Mouse (Mus musculus) hindbrain, embryonic 14.5 days (tissue): ENCODE results near the gene Dqx1. TPM values are rescaled to one million over a fixed set of nuclear protein-coding genes. Genes with fewer than 3 reads are reported as not detected.

Experiments used
- ATAC-seq: fragments of 200-750 bp; cut with Nextera tagmentation; 2 replicates; pipeline ENCODE4 v1.8.0; 2017; ENCODE audit warnings: moderate number of reproducible peaks, mild to moderate bottlenecking, moderate TSS enrichment, moderate library complexity; ENCODE audit not compliant: low FRiP score
- DNase-seq: peaks from one replicate; pipeline ENCODE4 v3.0.0-alpha.2; 2015; ENCODE audit warnings: low spot score
- H3K27ac ChIP-seq: fragments of 300-500 bp; sonication (generic); 2 replicates; pipeline ENCODE4 v1.5.1; 2014; ENCODE audit warnings: mild to moderate bottlenecking, moderate library complexity
- H3K27me3 ChIP-seq: fragments of 300-500 bp; sonication (generic); 2 replicates; pipeline ENCODE4 v1.6.1; 2014; ENCODE audit warnings: mild to moderate bottlenecking, low read length, mixed read lengths; ENCODE audit not compliant: control insufficient read depth, insufficient read depth
- H3K36me3 ChIP-seq: fragments of 300-500 bp; sonication (generic); replicated peaks from 2 replicates; pipeline ENCODE4 v1.6.1; 2014; ENCODE audit not compliant: control insufficient read depth, insufficient read depth
- H3K4me1 ChIP-seq: fragments of 300-500 bp; sonication (generic); replicated peaks from 2 replicates; pipeline ENCODE4 v1.6.1; 2014; ENCODE audit warnings: antibody characterized with exemption, low read length, mixed read lengths; ENCODE audit not compliant: control insufficient read depth, insufficient read depth
- H3K4me2 ChIP-seq: fragments of 300-500 bp; sonication (generic); replicated peaks from 2 replicates; pipeline ENCODE4 v1.6.1; 2014; ENCODE audit warnings: mild to moderate bottlenecking, moderate library complexity
- H3K4me3 ChIP-seq: fragments of 300-500 bp; sonication (generic); replicated peaks from 2 replicates; pipeline ENCODE4 v1.5.1; 2014; ENCODE audit warnings: mild to moderate bottlenecking, low read length
- H3K9ac ChIP-seq: fragments of 300-500 bp; sonication (generic); 2 replicates; pipeline ENCODE4 v1.6.1; 2014
- H3K9me3 ChIP-seq: fragments of 300-500 bp; sonication (generic); 2 replicates; pipeline ENCODE4 v1.6.1; 2016; ENCODE audit warnings: low read length; ENCODE audit not compliant: control insufficient read depth
- WGBS: fragments of 180-500 bp; shearing (Covaris S2); extraction: QIAGEN DNeasy Blood & Tissue Kit; methylation state at CpG from one replicate; pipeline ENCODE4 v1.1.7; 2014; 5-methylcytosine and 5-hydroxymethylcytosine counted together
- polyA plus RNA-seq: library from polyadenylated mRNA; unstranded; fragments of >200 nt; fragmentation: Nextera tagmentation; extraction: Ambion mirVana; gene quantifications from 2 replicates; pipeline ENCODE4 v1.2.1, GENCODE M21; 2014

The Dqx1 gene
- polyA plus RNA-seq, 1 experiment from 2014 or later = 0.29 TPM

- Histone ChIP-seq H3K4me3 (no peak overlapping the region), H3K27me3 (peaks cover 97% of the 10 kb centered on the region), H3K9me3 (no peaks in the 10 kb centered on the region), H3K9ac (no peak overlapping the region), H3K4me2 (no peak overlapping the region), H3K27ac (no peak overlapping the region), H3K4me1 (0 out of 2 replicates have a peak, but pooled peaks cover 12% of the 10 kb centered on the region), H3K36me3 (no peaks in the 10 kb centered on the region)
- 41% methylated on average over 8 of the region's 8 CpGs for WGBS
- no peak for DNase-seq
- no peak for ATAC-seq
Measured at GRCm38 (mm10) chr6:83065995-83066394, 8.4 kb downstream of the Dqx1 start.

GRCm38 (mm10) chr6:83066441-83066840 is 8.8 kb downstream of the Dqx1 start:
- Histone ChIP-seq H3K27ac (no peak overlapping the region), H3K27me3 (peaks cover 99% of the 10 kb centered on the region), H3K4me3 (no peak overlapping the region), H3K9me3 (no peaks in the 10 kb centered on the region), H3K4me1 (0 out of 2 replicates have a peak, but pooled peaks cover 12% of the 10 kb centered on the region), H3K36me3 (no peaks in the 10 kb centered on the region), H3K9ac (no peak overlapping the region), H3K4me2 (no peak overlapping the region)
- WGBS = 21% methylated on average over 6 of the region's 6 CpGs
- no peak for DNase-seq
- ATAC-seq = no peak

- H3K4me2 ChIP-seq = peak overlapping the region; percentile 28; the same call in 1 of the 2 replicates
- peaks cover 99% of the 10 kb centered on the region for H3K27me3 ChIP-seq
- no peak overlapping the region for H3K27ac ChIP-seq
- H3K36me3 ChIP-seq = no peaks in the 10 kb centered on the region
- H3K4me1 ChIP-seq = 0 out of 2 replicates have a peak, but pooled peaks cover 12% of the 10 kb centered on the region
- DNase-seq = no peak
- ATAC-seq = no peak
- peak overlapping the region; percentile 16; the same call in 1 of the 2 replicates for H3K4me3 ChIP-seq
- WGBS = 4% methylated on average over 8 of the region's 8 CpGs
- H3K9ac ChIP-seq = no peak overlapping the region
- H3K9me3 ChIP-seq = no peaks in the 10 kb centered on the region
Measured at GRCm38 (mm10) chr6:83068221-83068620, 10.6 kb downstream of the Dqx1 start.

GRCm38 (mm10) chr6:83068706-83069487 is 11.3 kb downstream of the Dqx1 start:
- no peak for ATAC-seq
- H3K9me3 ChIP-seq = no peaks in the 10 kb centered on the region
- peak overlapping the region; percentile 28 for H3K4me2 ChIP-seq
- DNase-seq = no peak
- 0 out of 2 replicates have a peak, but pooled peaks cover 12% of the 10 kb centered on the region for H3K4me1 ChIP-seq
- H3K27ac ChIP-seq = no peak overlapping the region
- H3K4me3 ChIP-seq = peak overlapping the region; percentile 16
- H3K27me3 ChIP-seq = peaks cover 99% of the 10 kb centered on the region
- H3K9ac ChIP-seq = no peak overlapping the region
- under 1% methylated on average over 67 of the region's 81 CpGs for WGBS
- no peaks in the 10 kb centered on the region for H3K36me3 ChIP-seq

- no peak overlapping the region for H3K27ac ChIP-seq
- WGBS = 1% methylated on average over 68 of the region's 69 CpGs
- H3K36me3 ChIP-seq = no peaks in the 10 kb centered on the region
- ATAC-seq = no peak
- DNase-seq = no peak
- H3K9me3 ChIP-seq = no peaks in the 10 kb centered on the region
- H3K4me3 ChIP-seq = peak overlapping the region; percentile 18
- H3K27me3 ChIP-seq = peaks cover 99% of the 10 kb centered on the region
- 0 out of 2 replicates have a peak overlapping the region, but pooled peaks have one; percentile 12 for H3K4me2 ChIP-seq
- 0 out of 2 replicates have a peak, but pooled peaks cover 12% of the 10 kb centered on the region for H3K4me1 ChIP-seq
- H3K9ac ChIP-seq = no peak overlapping the region
Measured at GRCm38 (mm10) chr6:83069488-83070246, 12.0 kb downstream of the Dqx1 start.

- Histone ChIP-seq H3K4me3 (peak within 1 kb of the TSS; percentile 18), H3K9ac (no peak within 1 kb of the TSS), H3K4me1 (0 out of 2 replicates have a peak, but pooled peaks cover 12% of the 10 kb centered on the region), H3K9me3 (no peaks in the 10 kb centered on the region), H3K4me2 (peak within 1 kb of the TSS; percentile 28), H3K36me3 (no peaks in the 10 kb centered on the region), H3K27ac (no peak within 1 kb of the TSS), H3K27me3 (peaks cover 99% of the 10 kb centered on the region)
- WGBS = 1% methylated on average over 10 of the region's 10 CpGs
- DNase-seq (no peak), ATAC-seq (no peak)
Measured at GRCm38 (mm10) chr6:83070247-83070310, 12.4 kb downstream of the Dqx1 start, which contains the start of gene Tlx2. TSS of gene Tlx2 (minus strand) at chr6:83070293.

GRCm38 (mm10) chr6:83070311-83071219 is 12.9 kb downstream of the Dqx1 start:
- H3K27ac ChIP-seq = no peak overlapping the region
- no peak overlapping the region for H3K9ac ChIP-seq
- no peaks in the 10 kb centered on the region for H3K36me3 ChIP-seq
- H3K4me2 ChIP-seq = 0 out of 2 replicates have a peak overlapping the region, but pooled peaks have one; percentile 12
- DNase-seq (no peak), ATAC-seq (no peak)
- H3K9me3 ChIP-seq = no peaks in the 10 kb centered on the region
- under 1% methylated on average over 57 of the region's 58 CpGs for WGBS
- peak overlapping the region; percentile 18 for H3K4me3 ChIP-seq
- H3K27me3 ChIP-seq = peaks cover 99% of the 10 kb centered on the region
- 0 out of 2 replicates have a peak, but pooled peaks cover 12% of the 10 kb centered on the region for H3K4me1 ChIP-seq

GRCm38 (mm10) chr6:83071220-83071619 is 13.6 kb downstream of the Dqx1 start:
- no peaks in the 10 kb centered on the region for H3K36me3 ChIP-seq
- no peak for DNase-seq
- no peak overlapping the region for H3K9ac ChIP-seq
- no peaks in the 10 kb centered on the region for H3K9me3 ChIP-seq
- 0 out of 2 replicates have a peak, but pooled peaks cover 12% of the 10 kb centered on the region for H3K4me1 ChIP-seq
- ATAC-seq = no peak
- H3K4me2 ChIP-seq = no peak overlapping the region
- no peak overlapping the region for H3K27ac ChIP-seq
- H3K4me3 ChIP-seq = no peak overlapping the region; the same call in 1 of the 2 replicates
- H3K27me3 ChIP-seq = peaks cover 99% of the 10 kb centered on the region
- 0% methylated on average over 22 of the region's 24 CpGs for WGBS

- Histone ChIP-seq H3K4me2 (no peak overlapping the region), H3K9ac (no peak overlapping the region), H3K9me3 (no peaks in the 10 kb centered on the region), H3K27me3 (peaks cover 69% of the 10 kb centered on the region), H3K4me3 (no peak overlapping the region), H3K27ac (no peak overlapping the region), H3K4me1 (peaks cover 19% of the 10 kb centered on the region), H3K36me3 (0 out of 2 replicates have a peak, but pooled peaks cover 3% of the 10 kb centered on the region)
- DNase-seq = no peak
- ATAC-seq = no peak
- WGBS = 19% methylated on average over 2 of the region's 2 CpGs
Measured at GRCm38 (mm10) chr6:83074979-83075378, 17.3 kb downstream of the Dqx1 start.
